In genomic region chr10:56338851-56339489, GRCm38 (mm10) we compare ENCODE assay signal across 8 mouse cellular contexts. TPM values are rescaled to one million over a fixed set of nuclear protein-coding genes. Genes with fewer than 3 reads are reported as not detected.
DNase-seq lines count a peak whose midpoint lies in the region; ATAC-seq and TF ChIP-seq lines count a peak whose summit lies in the region.

No protein-coding gene starts in this region.

- no peaks in the 10 kb centered on the region for H3K36me3 ChIP-seq in hindbrain, embryonic 13.5 days

- peak; percentile 65 for DNase-seq in MN1 (ENCODE audit: low spot score)
- peak; percentile 52 to 70 for DNase-seq in cerebellum, adult 2 months
- DNase-seq in layer of hippocampus, postnatal 10 days (ENCODE audit: low spot score in 2 of 2), result peak; percentile 85 to 88
- DNase-seq in lung, postnatal 10 days, result peak; percentile 84
- peak; percentile 88 for DNase-seq in retina, embryonic 14.5 days (ENCODE audit: low spot score)
- DNase-seq in thymus, postnatal 4 days, result peak; percentile 90

- no peaks in the 10 kb centered on the region for H3K4me1 ChIP-seq in cerebellum, adult 2 months (ENCODE audit: control insufficient read depth, insufficient read depth, low read length)
- H3K4me1 ChIP-seq in hindbrain, embryonic 13.5 days (replicated peaks), result no peaks in the 10 kb centered on the region

- H3K27me3 ChIP-seq in cerebellum, adult 2 months (ENCODE audit: control insufficient read depth, insufficient read depth, low read length), result no peaks in the 10 kb centered on the region
- H3K27me3 ChIP-seq in hindbrain, embryonic 13.5 days, result no peaks in the 10 kb centered on the region

- H3K9ac ChIP-seq in hindbrain, embryonic 13.5 days, result no peak overlapping the region

- no peak overlapping the region for H3K4me3 ChIP-seq in cerebellum, adult 2 months (replicated peaks; ENCODE audit: insufficient read depth, low read depth, low read length)
- H3K4me3 ChIP-seq in hindbrain, embryonic 13.5 days, result no peak overlapping the region

- TF ChIP-seq CTCF in cerebellum, adult 2 months (IDR thresholded peaks at IDR 0.05; ENCODE audit: borderline replicate concordance, insufficient read depth, low read depth, low read length), result peak; percentile 90

- no peaks in the 10 kb centered on the region for H3K9me3 ChIP-seq in hindbrain, embryonic 13.5 days

- peak; percentile 99 for ATAC-seq in frontal cortex, adult (ENCODE audit: low TSS enrichment)
- peak; percentile 92 for ATAC-seq in hindbrain, embryonic 13.5 days (ENCODE audit: low FRiP score)

- WGBS in cerebellum, adult 2 months, result 52% methylated on average over 6 of the region's 6 CpGs
- WGBS in hindbrain, embryonic 13.5 days, result 51% methylated on average over 6 of the region's 6 CpGs

- TF ChIP-seq POLR2A in cerebellum, adult 2 months (IDR thresholded peaks at IDR 0.05; ENCODE audit: borderline replicate concordance, insufficient read depth, low read length), result no peak

- no peak overlapping the region for H3K4me2 ChIP-seq in hindbrain, embryonic 13.5 days

- H3K27ac ChIP-seq in cerebellum, adult 2 months (ENCODE audit: insufficient read depth, low read length), result no peak overlapping the region
- no peak overlapping the region for H3K27ac ChIP-seq in hindbrain, embryonic 13.5 days

RNA-seq across cellular contexts. Expression of gene Gja1, which starts 38.2 kb away (rescaled TPM):
- polyA plus RNA-seq in cerebellum, adult 2 months (2012; rRNA removed), result 86.4 and 97.8 TPM in 2 replicates
- polyA plus RNA-seq in hindbrain, embryonic 13.5 days (2015; fragmentation: Nextera tagmentation; extraction: Ambion mirVana), result 96.3 and 111 TPM in 2 replicates
- total RNA-seq in layer of hippocampus, postnatal 10 days (2021), result 100 to 1,000 TPM; 225 to 281 TPM
